Mouse (Mus musculus): ENCODE data around the gene Rgs14. TPM values are rescaled to one million over a fixed set of nuclear protein-coding genes. Genes with fewer than 3 reads are reported as not detected.
A peak's percentile ranks its signal among the peaks of the same experiment; 100 is the strongest.

The Rgs14 gene
- total RNA-seq (2021): 100 to 1,000 TPM; 103 to 112 TPM
- long read RNA-seq, partial matches to known transcripts: 13 of 17 reads
- long read RNA-seq, other reads (novel, unspliced or antisense): 4 of 17 reads

DNA sequence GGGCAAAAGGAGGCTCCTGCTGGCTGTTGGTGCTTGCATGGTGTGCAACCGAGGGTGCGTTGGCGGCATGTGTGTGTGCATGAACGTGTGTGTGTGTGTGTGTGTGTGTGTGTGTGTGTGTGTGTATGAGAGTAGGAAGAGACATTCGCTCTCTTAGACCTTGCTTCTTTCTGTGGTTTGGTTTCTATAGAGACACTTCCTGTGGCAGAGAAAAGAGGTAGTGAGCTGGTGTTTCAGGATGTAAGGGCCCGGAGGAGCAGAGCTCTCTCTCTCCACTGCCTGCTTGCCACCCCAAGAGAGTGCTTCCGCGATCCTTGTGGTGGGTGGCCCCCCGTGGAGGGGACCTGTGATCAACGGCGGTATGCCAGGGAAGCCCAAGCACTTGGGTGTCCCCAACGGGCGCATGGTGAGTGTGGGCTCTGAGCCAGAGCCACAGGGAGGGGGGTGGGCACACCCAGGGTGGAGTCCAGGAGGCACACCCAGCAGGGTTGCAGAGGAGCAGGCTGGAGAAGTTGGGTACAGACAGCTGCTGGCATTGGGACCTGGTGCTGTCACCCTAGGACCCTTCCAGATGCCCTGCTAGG is at the start of gene Rgs14:
Gene Rgs14, plus strand, starts transcription at position 202 of the 584 bp plus-strand sequence.
- DNase-seq (ENCODE audit: low spot score in 2 of 2): peak; percentile 34 to 69

DNA sequence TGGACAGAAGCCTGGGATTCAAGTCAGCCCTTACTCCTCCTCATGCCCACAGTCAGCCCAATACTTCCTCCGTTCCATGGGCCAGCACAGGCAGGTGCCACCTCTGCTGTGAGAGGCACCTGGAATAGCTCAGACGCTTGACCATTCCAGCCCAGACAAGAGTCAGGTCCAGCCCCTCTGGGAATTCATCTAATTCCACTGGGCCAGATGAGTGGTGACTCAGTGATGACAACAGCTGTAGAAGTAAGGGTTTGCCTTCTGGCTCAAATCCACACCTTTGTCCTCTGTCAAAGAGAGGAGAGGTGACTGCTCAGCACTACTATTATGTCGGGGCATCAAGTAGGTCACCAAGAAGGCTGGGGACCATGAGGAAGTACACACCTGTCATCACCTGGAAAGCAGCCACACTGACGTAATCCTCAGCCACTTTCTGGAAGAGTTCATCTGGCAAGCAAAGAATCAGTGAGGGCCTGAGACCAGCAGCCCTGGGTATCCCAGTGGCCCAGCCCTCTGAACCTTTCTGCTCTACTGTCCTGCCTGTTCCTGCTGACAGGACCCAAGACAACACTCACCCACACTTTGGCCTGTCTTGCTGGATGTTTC is 49.5 kb upstream of the Rgs14 start, which contains the start of gene Prelid1:
Gene Prelid1, plus strand, starts transcription at position 570 of the 603 bp plus-strand sequence.
- no peak for DNase-seq (ENCODE audit: low spot score in 2 of 2)

DNA sequence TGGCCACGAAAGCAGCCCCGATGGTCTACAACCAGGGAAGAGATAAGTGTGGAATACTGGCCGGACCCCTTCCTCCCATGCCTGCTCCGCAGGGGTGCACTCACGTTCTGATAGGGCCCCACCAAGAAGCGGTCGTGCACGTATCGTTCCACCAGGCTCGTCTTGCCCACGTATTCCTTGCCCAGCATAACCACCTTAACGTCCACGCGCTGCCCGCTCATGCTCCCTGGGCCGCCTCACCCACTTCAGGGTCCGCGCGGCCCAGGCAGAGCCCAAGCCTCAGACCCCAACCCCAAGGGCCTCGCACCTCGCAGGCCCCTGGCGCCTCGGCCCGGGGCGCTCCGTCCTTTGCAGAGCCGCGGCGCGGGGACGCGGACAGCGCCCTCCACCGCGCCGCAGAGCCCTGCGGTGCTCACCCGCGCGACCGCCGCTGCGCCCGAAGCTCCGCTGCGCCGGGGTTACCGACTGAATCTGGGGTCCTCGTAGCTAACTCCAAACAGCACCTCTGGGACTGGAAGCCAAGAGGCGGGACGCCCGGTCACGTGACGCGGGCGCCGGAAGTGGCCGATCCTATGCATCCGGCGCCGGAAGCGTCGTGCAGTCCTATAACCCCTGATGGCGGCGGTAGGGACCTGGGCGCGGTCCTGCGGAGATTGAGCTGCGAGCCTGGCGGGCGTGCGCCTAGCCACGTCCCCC is 48.0 kb upstream of the Rgs14 start, which contains the start of gene Rab24:
Gene Rab24, minus strand, starts transcription at position 513 of the 696 bp plus-strand sequence.
- peak; percentile 79 to 93 for DNase-seq (ENCODE audit: low spot score in 2 of 2)

GRCm38 (mm10) chr13:55322130-55322825 is 47.3 kb upstream of the Rgs14 start:
- DNase-seq (ENCODE audit: low spot score in 2 of 2): peak in 1 of 2 experiments; percentile 59

DNA sequence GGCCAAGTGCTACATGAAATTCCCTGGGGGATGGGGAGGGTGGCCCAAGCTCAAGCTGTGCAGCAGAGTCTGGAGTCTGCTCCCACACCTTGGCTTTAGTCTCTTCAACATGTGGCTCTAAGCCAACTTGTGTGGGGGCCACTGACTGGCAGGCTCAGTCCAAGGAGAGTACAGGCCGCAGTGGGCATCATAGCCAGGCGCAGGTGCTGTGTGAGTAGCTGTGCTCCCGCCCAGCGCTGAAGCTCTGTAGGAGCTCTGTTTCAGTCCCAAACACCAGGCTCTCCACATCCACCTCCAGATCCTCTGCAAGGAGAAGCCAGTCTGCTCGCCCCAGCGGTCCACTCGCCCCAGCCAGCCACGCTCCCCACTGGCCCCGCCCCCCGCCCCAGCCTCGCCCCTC is 43.9 kb upstream of the Rgs14 start:
- no peak for DNase-seq (ENCODE audit: low spot score in 2 of 2)

GRCm38 (mm10) chr13:55327169-55327568 is 42.4 kb upstream of the Rgs14 start:
- no peak for DNase-seq (ENCODE audit: low spot score in 2 of 2)

DNA sequence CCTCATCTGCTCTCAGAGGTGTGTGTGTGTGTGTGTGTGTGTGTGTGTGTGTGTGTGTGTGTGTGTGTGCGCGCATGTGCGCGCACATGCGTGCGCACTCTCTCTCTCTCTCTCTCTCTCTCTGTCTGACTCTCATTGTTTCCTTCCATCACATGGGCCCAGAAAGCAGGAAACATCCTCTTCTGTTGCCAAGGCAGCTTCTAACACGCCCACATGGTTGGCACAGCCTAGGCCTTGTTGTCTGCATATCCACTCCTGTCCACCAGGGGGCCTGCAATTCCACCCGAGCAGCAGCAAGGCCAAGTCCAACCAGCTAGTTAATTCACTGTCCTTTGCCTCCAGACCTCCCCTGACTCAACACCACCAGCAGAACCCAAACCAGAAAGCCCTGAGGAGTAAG is 41.9 kb upstream of the Rgs14 start:
- peak; percentile 91 to 98 for DNase-seq (ENCODE audit: low spot score in 2 of 2)

GRCm38 (mm10) chr13:55328171-55328570 is 41.4 kb upstream of the Rgs14 start:
- no peak for DNase-seq (ENCODE audit: low spot score in 2 of 2)

- no peak for DNase-seq (ENCODE audit: low spot score in 2 of 2)
Measured at GRCm38 (mm10) chr13:55328641-55329040, 40.9 kb upstream of the Rgs14 start.

GRCm38 (mm10) chr13:55329109-55329682 is 40.3 kb upstream of the Rgs14 start:
- no peak for DNase-seq (ENCODE audit: low spot score in 2 of 2)

DNA sequence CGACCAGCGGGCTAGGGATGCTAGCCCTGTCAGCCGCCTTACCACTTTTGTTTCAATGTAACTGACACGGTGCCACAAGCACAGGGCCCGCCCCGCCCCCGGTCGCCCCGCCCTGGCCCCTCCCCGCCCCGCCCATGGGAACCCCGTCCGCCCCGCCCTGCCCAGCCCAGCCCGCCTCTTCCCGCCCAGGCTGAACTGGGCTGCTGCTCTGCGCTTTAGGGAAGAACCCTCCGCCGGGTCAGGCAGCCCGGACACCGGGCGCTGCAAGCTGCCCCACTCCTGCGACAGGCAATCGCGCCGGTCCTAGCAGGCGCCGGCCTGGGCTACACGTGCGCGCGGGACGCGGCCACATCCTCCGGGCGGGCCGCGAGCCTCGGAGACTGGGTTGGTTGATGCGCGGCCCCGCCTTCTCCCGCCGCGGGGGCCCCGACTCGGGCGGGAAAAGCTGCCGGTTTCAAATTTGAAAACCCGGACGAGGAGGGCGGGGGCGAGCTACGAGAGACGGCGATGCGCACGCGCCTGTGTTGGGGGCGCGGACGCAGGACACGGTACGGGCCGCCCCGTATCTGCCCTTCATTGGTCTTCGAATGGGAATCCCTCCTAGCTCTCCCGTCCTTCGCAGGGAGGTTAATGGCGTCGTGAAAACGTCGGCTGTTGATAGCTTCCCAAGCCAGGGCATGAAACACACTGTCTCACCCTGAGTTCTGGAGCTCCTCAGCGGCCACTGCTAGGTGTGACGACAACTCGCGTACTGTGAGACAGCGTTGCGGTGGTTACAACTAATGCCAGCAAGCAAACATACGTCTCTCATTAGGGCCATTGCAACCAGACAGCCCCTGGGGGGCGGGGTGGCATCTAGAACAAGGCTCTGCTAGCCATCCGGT is 39.6 kb upstream of the Rgs14 start, which contains the start of gene Mxd3:
Gene Mxd3, minus strand, starts transcription at position 141 of the 884 bp plus-strand sequence.
- DNase-seq (ENCODE audit: low spot score in 2 of 2): peak; percentile 75 to 79

DNA sequence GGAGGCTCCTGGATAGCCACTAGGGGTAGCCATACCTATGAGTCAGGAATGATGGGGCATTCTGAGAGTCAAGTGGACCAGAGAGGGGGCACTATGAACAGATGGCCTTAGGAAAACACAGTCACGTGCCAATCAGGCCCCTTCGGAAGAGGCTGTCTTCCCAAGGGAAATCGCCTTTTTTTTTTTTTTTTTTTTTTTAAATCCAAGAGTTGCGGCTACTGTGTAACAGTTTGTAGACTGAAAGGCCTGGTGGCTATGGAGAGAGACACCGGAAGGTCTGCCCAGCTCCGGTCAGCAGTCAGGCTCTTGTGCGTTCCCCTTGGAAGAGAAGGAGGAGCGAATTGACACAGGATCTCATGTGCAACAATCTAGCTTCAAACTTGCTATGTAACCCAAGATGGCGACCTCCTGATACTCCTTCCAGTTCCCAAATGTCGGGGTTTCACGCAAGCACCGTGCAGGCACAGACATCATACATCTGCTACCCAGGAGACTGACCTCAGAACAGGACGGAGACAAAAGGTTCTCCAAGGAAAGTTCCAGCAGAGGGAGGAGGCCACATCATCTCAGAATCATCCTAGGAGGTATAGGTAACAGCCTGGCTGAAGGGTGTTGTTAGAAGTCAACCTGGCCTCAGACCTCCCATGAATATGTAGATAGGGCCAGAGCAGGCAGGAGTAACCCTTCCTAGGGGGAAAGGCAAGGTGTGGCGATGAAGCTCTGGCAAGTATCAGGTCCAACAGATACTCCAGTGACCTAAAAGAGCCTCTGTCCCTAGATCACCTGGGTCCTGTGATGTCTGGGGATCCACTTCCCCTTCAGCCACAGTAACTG is 38.7 kb upstream of the Rgs14 start:
- DNase-seq (ENCODE audit: low spot score in 2 of 2): no peak

DNA sequence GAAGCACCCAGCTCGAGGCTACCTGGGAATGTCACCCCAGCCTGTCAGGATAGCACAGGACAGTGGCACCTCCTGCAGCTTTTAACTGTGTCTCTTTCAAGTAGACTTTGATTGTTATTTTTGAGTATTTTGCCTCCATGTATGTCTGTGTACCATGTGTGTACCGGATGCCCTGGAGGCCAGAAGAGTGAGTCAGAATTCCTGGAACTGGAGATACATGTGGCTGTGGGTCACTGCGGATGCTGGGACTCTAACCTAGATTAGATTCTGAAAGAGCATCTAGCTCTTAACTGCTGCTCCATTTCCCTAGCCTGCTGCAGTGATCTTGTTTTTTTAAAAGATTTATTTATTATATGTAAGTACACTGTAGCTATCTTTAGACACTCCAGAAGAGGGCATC is 37.2 kb upstream of the Rgs14 start:
- no peak for DNase-seq (ENCODE audit: low spot score in 2 of 2)

GRCm38 (mm10) chr13:55335701-55336100 is 33.8 kb upstream of the Rgs14 start:
- no peak for DNase-seq (ENCODE audit: low spot score in 2 of 2)

- DNase-seq (ENCODE audit: low spot score in 2 of 2): no peak
Measured at GRCm38 (mm10) chr13:55337341-55337975, 32.1 kb upstream of the Rgs14 start.

DNA sequence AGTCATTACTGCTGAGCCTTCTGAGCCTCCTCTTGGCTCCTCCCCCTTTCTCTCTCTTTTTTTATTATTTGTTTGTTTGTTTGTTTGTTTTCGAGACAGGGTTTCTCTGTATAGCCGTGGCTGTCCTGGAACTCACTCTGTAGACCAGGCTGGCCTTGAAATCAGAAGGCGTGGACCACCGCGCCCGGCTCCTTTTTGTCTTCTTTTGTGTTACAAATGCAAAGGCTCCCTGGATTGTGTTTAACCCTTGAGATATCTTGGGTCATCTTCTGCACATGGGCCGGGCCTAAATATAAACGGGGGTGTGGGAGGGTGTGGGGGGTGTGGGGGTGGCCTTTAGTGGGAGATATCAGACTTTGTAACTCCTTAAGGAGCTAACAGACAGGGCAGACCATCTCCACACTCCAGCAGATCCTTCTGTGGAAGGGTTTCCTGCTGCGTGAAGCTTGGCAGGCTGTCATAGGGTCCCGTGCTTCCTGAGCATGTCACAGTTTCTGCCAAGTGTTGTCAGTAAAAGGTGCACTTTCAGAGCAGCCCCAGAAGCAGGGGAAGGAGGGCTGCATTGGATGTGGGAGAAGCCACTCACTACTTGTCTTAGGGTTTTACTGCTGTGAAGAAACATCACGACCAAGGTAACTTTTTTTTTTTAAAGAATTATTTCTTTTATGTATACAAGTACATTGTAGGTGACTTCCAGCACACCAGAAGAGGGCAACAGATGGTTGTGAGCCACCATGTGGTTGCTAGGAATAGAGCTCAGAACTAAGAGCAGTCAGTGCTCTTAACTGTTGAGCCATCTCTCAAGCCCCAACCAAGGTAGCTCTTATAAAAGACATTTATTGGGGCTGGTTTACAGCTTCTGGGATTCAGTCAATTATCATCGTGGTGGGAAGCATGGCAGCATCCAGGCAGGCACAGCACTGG is 31.1 kb upstream of the Rgs14 start:
- peak in 1 of 2 experiments; percentile 62 for DNase-seq (ENCODE audit: low spot score in 2 of 2)

DNA sequence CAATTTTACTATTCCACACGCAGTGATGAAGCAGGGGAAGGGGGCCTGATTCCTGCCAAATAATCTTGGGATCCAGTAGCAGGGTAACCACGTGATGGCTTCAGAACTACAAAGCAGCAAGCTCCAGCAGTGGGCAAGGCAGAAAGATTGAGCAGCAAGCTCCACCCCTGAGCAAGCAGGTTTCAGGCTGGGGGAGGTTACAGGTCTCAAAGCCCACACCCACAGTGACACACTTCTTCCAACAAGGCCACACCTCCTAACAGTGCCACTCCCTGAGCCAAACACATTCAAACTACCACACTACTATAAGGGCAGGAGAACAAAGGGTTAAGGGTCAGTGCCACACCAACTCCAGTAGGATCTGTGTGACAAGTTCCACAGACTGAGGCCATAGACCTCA is 30.3 kb upstream of the Rgs14 start:
- no peak for DNase-seq (ENCODE audit: low spot score in 2 of 2)

- DNase-seq (ENCODE audit: low spot score in 2 of 2): no peak
Measured at GRCm38 (mm10) chr13:55342469-55342868, 27.1 kb upstream of the Rgs14 start.
